Mouse (Mus musculus) cortical plate, adult 2 months (tissue): ENCODE measurements around the gene Tenm4. TPM values are rescaled to one million over a fixed set of nuclear protein-coding genes. Genes with fewer than 3 reads are reported as not detected.

ENCODE experiments used
- H3K27ac ChIP-seq: fragments of 200-500 bp; 2 replicates; pipeline ENCODE4 v1.5.1; 2012; ENCODE audit warnings: low read length, control low read depth, inconsistent platforms; ENCODE audit not compliant: insufficient read depth
- H3K4me1 ChIP-seq: fragments of 200-500 bp; 2 replicates; pipeline ENCODE4 v1.6.1; 2011; ENCODE audit warnings: low read length; ENCODE audit not compliant: control insufficient read depth, insufficient read depth
- H3K4me3 ChIP-seq: fragments of 200-500 bp; 2 replicates; pipeline ENCODE4 v1.5.1; 2011; ENCODE audit warnings: mild to moderate bottlenecking, low read length, control low read depth; ENCODE audit not compliant: insufficient read depth
- CTCF ChIP-seq: fragments of 200-500 bp; IDR thresholded peaks from 2 replicates; pipeline ENCODE4 v1.5.1; 2011; ENCODE audit warnings: mild to moderate bottlenecking, control low read depth, low read length; ENCODE audit not compliant: insufficient read depth; ENCODE audit errors: extremely low read depth
- POLR2A ChIP-seq: fragments of 200-500 bp; IDR thresholded peaks from 2 replicates; pipeline ENCODE4 v1.6.1; 2011; ENCODE audit warnings: mild to moderate bottlenecking, low read length, control low read depth; ENCODE audit not compliant: insufficient read depth; ENCODE audit errors: extremely low read depth
- polyA plus RNA-seq: library from polyadenylated mRNA; depleted of rRNA; stranded (reverse); fragments of >200 nt; gene quantifications from 2 replicates; pipeline ENCODE4 v1.2.3, GENCODE M21; 2012

Tenm4 gene
- polyA plus RNA-seq, 1 experiment: 30.2 TPM

- H3K4me3 ChIP-seq: no peak overlapping the region
- TF ChIP-seq POLR2A (no peak), CTCF (no peak)
- H3K4me1 ChIP-seq: no peaks in the 10 kb centered on the region
- no peak overlapping the region for H3K27ac ChIP-seq
Measured at GRCm38 (mm10) chr7:96545979-96546378, 374.9 kb downstream of the Tenm4 start.

GRCm38 (mm10) chr7:96551809-96552208 lies 380.8 kb downstream of the Tenm4 start:
- no peak overlapping the region for H3K27ac ChIP-seq
- no peaks in the 10 kb centered on the region for H3K4me1 ChIP-seq
- H3K4me3 ChIP-seq: no peak overlapping the region
- no peak for TF ChIP-seq CTCF
- TF ChIP-seq POLR2A: no peak

- H3K4me1 ChIP-seq: no peaks in the 10 kb centered on the region
- no peak overlapping the region for H3K4me3 ChIP-seq
- no peak for TF ChIP-seq POLR2A
- TF ChIP-seq CTCF: no peak
- H3K27ac ChIP-seq: no peak overlapping the region
Measured at GRCm38 (mm10) chr7:96552292-96552860, 381.3 kb downstream of the Tenm4 start.

GRCm38 (mm10) chr7:96554277-96554690 lies 383.2 kb downstream of the Tenm4 start:
- H3K4me1 ChIP-seq: no peaks in the 10 kb centered on the region
- no peak overlapping the region for H3K4me3 ChIP-seq
- H3K27ac ChIP-seq: no peak overlapping the region
- TF ChIP-seq POLR2A: no peak
- TF ChIP-seq CTCF: peak; percentile 73

- no peak for TF ChIP-seq POLR2A
- TF ChIP-seq CTCF: no peak
- Histone ChIP-seq H3K4me1 (no peaks in the 10 kb centered on the region), H3K4me3 (no peak overlapping the region), H3K27ac (no peak overlapping the region)
Measured at GRCm38 (mm10) chr7:96555294-96555693, 384.2 kb downstream of the Tenm4 start.

- TF ChIP-seq POLR2A (no peak), CTCF (no peak)
- H3K27ac ChIP-seq: no peak overlapping the region
- H3K4me1 ChIP-seq: 0 out of 2 replicates have a peak, but pooled peaks cover 2% of the 10 kb centered on the region
- H3K4me3 ChIP-seq: no peak overlapping the region
Measured at GRCm38 (mm10) chr7:96556756-96557155, 385.7 kb downstream of the Tenm4 start.

GRCm38 (mm10) chr7:96562890-96563289 lies 391.8 kb downstream of the Tenm4 start:
- no peak for TF ChIP-seq CTCF
- no peak for TF ChIP-seq POLR2A
- H3K27ac ChIP-seq: no peak overlapping the region
- no peak overlapping the region for H3K4me3 ChIP-seq
- H3K4me1 ChIP-seq: peaks cover 4% of the 10 kb centered on the region; the same call in 1 of the 2 replicates

- no peak overlapping the region for H3K4me3 ChIP-seq
- no peak for TF ChIP-seq CTCF
- TF ChIP-seq POLR2A: no peak
- H3K27ac ChIP-seq: no peak overlapping the region
- peaks cover 4% of the 10 kb centered on the region; the same call in 1 of the 2 replicates for H3K4me1 ChIP-seq
Measured at GRCm38 (mm10) chr7:96563329-96564065, 392.5 kb downstream of the Tenm4 start.

GRCm38 (mm10) chr7:96565806-96566205 lies 394.8 kb downstream of the Tenm4 start:
- Histone ChIP-seq H3K4me1 (peaks cover 4% of the 10 kb centered on the region; the same call in 1 of the 2 replicates), H3K4me3 (no peak overlapping the region), H3K27ac (no peak overlapping the region)
- no peak for TF ChIP-seq POLR2A

- H3K4me1 ChIP-seq: peaks cover 3% of the 10 kb centered on the region
- no peak overlapping the region for H3K4me3 ChIP-seq
- no peak for TF ChIP-seq CTCF
- TF ChIP-seq POLR2A: no peak
- no peak overlapping the region for H3K27ac ChIP-seq
Measured at GRCm38 (mm10) chr7:96566260-96566659, 395.2 kb downstream of the Tenm4 start.
